ENCODE assay signal across 13 mouse cellular contexts in the genomic region with DNA sequence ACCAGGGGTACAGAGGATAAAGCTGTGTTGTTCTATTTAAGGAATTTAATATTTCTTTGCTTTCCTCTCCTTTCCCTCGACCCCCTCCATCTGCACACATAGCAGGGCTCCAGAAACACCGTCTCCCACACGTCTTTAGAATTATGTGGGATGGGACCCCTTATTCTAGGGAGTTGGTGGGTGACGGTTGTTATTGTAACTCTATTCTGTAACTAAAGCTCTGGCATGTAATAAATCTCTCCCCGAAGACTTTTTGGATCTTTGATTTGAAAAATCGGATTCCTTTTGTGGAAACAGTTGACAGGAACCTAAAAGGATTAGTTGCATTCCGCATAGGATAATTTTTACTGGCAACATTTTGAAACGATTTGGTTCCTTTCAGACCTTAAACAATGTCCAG. TPM values are rescaled to one million over a fixed set of nuclear protein-coding genes. Genes with fewer than 3 reads are reported as not detected.
"Had no signal": no experiment of that assay in that cellular context is flagged by ENCODE, and none has a peak within 500 bp of the region (broad histone marks: within the 10 kb centered on the region; RNA-seq: fewer than 3 reads in every experiment).

No protein-coding gene starts in this region.

- ATAC-seq: lung, postnatal 0 days had no signal

- H3K27ac ChIP-seq: left cerebral cortex, adult 2 months; limb, embryonic 10.5 days; liver, embryonic 15.5 days; neural tube, embryonic 12.5 days; stomach, postnatal 0 days had no signal

- H3K9me3 ChIP-seq: limb, embryonic 10.5 days; liver, embryonic 15.5 days; neural tube, embryonic 12.5 days had no signal

- H3K4me1 ChIP-seq: liver, embryonic 15.5 days had no signal

- H3K9ac ChIP-seq: liver, embryonic 15.5 days; neural tube, embryonic 12.5 days had no signal

- H3K4me3 ChIP-seq: left cerebral cortex, adult 2 months; liver, embryonic 15.5 days had no signal

- H3K36me3 ChIP-seq: limb, embryonic 10.5 days; liver, embryonic 15.5 days; neural tube, embryonic 12.5 days had no signal

- DNase-seq: lung, adult 2 months; lung, postnatal 36 days; midbrain, embryonic 14.5 days had no signal

RNA-seq across cellular contexts. Expression of a gene that starts 11.0 kb away (rescaled TPM):
- total RNA-seq: megakaryocyte progenitor cell, adult 5-6 weeks; monocyte, adult 5-6 weeks; neutrophil, adult 5-6 weeks had no signal
- polyA plus RNA-seq: liver, embryonic 11.5 days; liver, embryonic 15.5 days; stomach, postnatal 0 days had no signal
